Mouse (Mus musculus): ENCODE results near the gene Exoc1. TPM values are rescaled to one million over a fixed set of nuclear protein-coding genes. Genes with fewer than 3 reads are reported as not detected.

Gene Exoc1
- polyA plus RNA-seq (2012; rRNA removed) = 31.4 and 35.0 TPM in 2 replicates

DNA sequence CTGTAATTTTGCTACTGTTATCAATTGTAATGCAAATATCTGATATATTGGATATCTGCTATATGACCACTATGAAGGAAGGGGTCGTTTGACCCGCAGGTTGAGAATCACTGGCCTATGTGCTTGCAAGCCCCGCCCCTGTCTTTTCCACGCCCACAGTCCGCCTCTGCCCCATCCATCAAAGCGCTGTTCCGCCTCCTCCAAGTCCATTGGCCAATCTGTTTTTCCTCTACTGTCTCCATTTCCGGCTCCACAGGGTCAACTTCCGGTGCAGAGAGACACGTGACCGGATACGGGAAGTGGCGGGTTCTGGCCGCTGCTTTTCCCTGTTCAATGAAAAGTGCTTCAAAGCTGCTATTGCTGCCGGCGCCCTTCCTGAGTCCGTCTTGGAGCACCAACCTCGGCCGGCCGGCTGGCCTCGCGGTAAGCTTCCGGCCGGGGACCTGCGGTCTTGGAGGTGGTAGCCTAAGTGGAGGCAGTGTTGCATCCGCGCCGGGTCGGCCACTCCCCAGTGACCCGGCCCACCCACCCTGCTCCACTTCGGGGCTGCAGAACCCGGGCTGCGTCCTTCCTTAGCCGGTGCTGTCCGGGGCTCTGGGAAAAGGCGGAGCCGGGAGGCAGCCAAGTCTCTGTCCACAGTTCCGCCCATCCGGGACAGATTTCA, at the start of gene Exoc1:
Gene Exoc1, plus strand, starts transcription at position 272 of the 664 bp plus-strand sequence.
- peak; percentile 51 for DNase-seq (ENCODE audit: low read depth)

- no peak for DNase-seq (ENCODE audit: low read depth)
Measured at GRCm38 (mm10) chr5:76483811-76484210, 45.3 kb upstream of the Exoc1 start, which contains the start of gene Gm7271. Gene Gm7271, plus strand, starts transcription at chr5:76484040.

DNA sequence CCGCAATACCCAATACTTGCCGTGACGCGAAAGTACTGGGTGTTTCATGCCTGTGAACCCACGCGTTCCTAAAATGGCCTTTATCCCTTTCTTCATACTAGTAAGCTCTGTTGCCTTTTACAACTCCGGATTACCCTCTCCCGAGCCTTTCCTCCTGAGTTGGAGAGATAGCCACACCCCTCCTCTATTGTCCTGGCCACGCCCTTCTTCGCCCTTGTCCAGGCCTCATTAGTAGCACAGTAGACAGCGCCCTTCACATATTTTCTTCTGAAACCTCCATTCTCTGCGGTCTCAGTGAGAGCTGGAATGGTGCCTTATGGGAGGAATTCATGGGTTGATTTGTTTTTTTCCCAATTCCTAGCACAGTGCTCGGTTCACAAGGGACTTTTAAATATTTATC, 34.0 kb upstream of the Exoc1 start:
- no peak for DNase-seq (ENCODE audit: low read depth)

DNA sequence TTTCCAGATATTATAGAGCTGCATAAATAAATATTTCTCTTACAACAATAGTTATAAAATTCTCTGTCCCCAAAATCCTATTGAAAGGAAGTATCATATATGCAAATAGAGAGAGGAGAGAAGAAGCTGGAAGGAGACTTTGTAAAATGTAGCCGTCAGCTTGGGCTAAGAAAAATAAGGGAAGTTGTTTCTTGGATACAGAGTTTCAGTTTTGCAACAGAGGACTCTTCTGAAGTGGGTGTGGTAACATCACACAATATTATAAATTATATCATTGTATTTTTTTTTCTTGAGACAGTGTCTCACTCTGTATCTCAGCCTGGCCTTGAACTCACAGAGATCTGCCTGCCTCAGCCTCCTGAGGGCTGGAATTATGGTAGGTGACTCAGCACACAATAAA, 6.7 kb upstream of the Exoc1 start:
- DNase-seq (ENCODE audit: low read depth) = no peak

DNA sequence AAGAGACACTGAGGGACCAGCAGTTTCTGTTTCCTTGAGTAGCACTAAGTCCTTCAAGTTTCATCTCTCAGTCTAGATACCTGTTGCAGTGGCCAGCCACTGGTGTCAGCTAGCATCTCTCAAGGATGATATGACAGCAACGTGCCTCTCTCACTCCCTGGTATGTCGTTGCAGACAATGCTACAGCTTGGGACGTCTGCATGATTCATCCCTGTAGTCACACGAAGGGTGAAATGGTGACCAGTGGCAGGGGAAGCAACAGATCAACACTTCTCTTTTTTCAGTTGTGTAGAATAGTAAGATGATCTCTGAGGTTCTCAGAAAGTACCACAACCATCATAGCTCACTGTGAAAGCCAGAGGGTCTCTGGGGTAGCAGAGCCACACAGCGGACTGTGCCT, 4.5 kb upstream of the Exoc1 start:
- DNase-seq (ENCODE audit: low read depth) = no peak

DNA sequence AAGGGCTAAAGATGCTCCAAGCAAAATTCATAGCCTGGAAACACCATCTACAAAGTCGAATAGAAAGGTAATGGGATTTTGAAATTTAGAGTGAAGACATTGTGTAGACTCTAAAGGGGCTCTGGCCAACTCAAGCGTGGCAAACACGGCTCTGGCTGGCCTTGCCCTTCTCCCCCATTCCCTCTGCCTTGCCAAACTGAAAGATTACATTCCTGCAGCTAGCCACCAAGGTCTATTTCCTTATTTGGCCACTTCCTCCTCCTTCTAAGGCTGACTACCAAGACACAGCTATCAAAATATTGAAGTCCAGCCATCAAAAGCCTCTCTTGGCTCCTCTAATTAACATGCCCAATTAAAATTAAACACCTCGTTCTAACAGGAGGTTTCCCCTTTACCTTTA, 4.0 kb upstream of the Exoc1 start:
- no peak for DNase-seq (ENCODE audit: low read depth)

GRCm38 (mm10) chr5:76525829-76526228, 3.3 kb upstream of the Exoc1 start:
- DNase-seq (ENCODE audit: low read depth) = no peak

GRCm38 (mm10) chr5:76529704-76530066, 574 bp downstream of the Exoc1 start:
- DNase-seq (ENCODE audit: low read depth) = no peak

- no peak for DNase-seq (ENCODE audit: low read depth)
Measured at GRCm38 (mm10) chr5:76533186-76533585, 4.1 kb downstream of the Exoc1 start.

GRCm38 (mm10) chr5:76536231-76536630, 7.1 kb downstream of the Exoc1 start:
- no peak for DNase-seq (ENCODE audit: low read depth)

- no peak for DNase-seq (ENCODE audit: low read depth)
Measured at GRCm38 (mm10) chr5:76537578-76537977, 8.5 kb downstream of the Exoc1 start.

DNA sequence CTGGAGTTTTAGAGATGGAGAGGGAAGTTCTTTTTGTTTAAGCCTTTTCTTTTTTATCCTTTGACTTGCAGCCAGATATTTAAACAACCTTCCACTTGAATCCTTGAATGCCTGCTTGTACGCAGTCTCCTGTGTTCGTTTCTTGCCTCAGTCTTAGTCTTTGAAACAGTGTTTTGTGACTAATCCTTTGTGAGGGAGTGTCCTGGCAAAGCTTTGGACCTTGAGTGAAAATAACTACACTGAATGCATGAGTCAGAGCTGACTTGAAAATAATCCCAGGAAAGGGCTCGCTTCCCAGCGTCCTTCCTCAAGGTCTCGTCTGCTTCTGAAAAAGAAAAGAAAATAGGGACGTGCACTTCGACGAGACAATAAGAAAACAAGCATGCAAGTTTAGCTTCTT, 11.1 kb downstream of the Exoc1 start:
- DNase-seq (ENCODE audit: low read depth) = no peak

DNA sequence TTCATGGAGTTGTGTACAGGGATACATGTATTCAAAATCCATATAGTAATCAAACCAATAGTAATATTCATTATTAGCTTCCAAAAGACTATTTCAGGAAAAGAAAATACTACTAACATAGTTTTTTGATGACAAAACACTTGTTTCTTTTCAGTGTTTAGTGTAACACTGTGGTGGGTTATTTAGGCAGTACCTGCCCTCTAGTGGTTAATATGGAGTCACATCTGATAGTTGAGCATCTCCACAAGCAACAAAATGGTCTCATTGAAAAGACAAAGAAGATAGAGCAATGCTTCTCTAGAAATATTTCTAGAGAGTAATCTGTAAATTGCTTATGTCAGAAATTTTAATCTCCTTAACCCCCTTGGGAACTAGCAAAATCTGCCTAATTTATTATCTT, 11.7 kb downstream of the Exoc1 start:
- DNase-seq (ENCODE audit: low read depth) = no peak

GRCm38 (mm10) chr5:76543200-76543599, 14.1 kb downstream of the Exoc1 start:
- DNase-seq (ENCODE audit: low read depth) = no peak

DNA sequence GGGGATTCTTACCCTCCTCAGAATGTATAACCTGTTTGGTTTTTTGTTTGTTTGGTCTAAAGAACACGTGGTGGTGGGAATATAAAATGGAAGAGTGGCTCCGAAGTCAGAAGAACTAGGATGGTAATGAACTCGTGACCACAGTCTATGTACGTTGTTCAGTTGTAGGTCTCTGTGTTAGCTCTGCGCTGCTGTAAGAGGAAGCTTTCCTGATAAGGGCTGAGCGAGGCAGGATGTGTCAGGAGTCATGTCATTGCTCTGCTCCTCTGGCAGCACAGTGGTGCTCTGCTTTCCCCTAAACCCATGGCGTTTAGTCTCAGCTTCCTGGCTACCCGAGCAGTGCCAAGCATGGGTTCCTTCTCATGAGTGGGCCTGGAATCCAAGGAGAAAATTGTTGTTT, 21.3 kb downstream of the Exoc1 start:
- DNase-seq (ENCODE audit: low read depth) = no peak

GRCm38 (mm10) chr5:76565321-76565720, 36.2 kb downstream of the Exoc1 start:
- no peak for DNase-seq (ENCODE audit: low read depth)

- no peak for DNase-seq (ENCODE audit: low read depth)
Measured at GRCm38 (mm10) chr5:76574251-76574650, 45.1 kb downstream of the Exoc1 start.

DNA sequence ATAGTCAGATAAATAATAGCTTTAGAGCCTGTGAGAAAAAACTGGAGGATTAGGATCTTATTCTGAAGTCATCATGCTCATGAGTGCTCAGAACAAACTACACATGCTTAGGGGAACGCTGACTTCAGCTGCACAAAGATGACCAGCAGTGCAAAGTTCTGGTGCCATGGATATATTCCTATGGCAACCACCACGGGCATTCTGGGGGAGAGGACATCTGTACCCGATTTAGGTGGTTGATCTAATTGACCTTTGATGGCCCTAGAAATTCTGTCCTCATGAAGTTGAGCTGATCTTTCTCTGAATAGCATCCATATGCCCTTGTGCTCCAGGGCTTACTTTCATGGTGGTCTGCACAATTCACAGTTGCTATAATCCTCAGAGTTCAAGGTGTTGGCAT, 47.9 kb downstream of the Exoc1 start:
- no peak for DNase-seq (ENCODE audit: low read depth)

DNA sequence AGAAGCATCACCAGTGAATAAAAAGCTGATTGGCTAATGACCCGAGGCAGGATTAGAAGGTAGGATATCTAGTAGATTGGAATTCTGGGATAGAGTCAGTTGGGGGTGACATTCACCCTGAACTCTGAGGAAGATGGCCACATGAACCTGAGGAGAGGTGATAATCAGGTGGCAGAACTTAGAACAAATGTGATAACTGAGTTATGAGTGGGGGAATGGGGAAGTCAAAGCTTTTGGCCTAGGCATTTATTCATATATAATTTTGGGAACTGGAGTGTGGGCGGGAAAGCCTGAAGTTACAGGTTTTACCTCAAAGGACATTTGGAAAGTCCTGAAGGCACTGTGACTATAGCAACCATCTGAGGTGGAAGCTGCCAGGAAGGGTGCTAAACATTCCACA, 56.3 kb downstream of the Exoc1 start:
- DNase-seq (ENCODE audit: low read depth) = no peak

GRCm38 (mm10) chr5:76588551-76589283, 59.6 kb downstream of the Exoc1 start, which contains the start of gene Cep135:
Gene Cep135, plus strand, starts transcription at chr5:76588698.
- DNase-seq (ENCODE audit: low read depth) = no peak

DNA sequence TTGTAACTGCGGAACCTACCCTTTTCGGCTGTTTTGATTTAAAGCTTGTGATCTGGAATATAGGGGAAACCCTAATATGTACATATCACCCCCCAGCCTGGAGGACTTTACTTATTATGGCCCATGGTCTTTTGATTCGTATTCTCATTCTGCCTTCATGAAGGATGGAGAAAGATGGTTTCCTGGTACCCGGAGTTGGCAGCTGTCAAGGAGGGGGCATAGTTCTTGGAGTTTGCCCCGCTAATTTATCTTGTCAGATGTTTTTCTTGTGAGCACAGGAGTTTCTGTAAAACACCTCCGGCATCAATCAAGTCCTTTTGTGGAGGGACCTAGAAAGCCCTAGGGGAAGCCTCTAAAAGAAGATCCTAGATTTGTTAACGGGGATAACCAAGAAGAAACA, 60.2 kb downstream of the Exoc1 start:
- no peak for DNase-seq (ENCODE audit: low read depth)

DNA sequence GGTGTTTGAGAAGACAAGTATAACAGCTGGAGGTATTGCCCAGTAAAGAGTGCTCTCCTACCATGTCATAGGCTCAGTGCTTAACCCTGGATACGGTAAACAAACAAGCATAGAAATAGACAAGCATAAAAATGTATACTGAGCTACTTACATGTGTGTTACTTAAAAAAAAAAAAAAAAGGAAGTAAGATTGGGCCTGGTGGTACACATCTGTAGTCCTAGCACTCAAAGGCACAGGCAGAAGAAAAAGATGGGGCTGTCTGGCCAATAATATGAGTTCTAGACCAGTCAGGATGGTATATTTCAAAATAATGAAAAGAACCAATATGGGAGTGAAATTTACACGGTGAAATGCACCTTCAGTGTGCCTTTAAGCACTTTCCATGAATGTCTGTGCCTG, 60.9 kb downstream of the Exoc1 start:
- no peak for DNase-seq (ENCODE audit: low read depth)

DNA sequence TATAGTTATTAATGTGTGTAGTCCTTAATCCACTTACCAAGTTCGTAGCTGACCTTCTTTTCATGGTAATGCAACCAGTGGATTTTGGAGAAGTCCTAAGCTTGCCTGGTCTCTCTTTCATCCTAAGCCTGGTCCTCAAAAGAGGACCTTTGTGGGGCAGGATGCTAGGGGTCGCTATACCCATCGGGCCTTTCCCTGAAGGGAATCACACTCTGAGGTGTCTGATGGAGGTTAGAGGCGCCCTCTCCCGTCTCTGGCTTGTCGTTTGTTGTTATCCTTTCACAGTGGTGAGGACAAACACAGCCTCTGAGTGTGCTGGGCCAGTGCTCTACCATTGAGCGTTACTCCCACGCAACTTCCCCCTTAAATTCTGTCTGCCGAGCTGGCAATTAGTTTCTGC, 62.8 kb downstream of the Exoc1 start:
- no peak for DNase-seq (ENCODE audit: low read depth)

Measured in gonadal fat pad, adult 2 months (tissue).